Mouse (Mus musculus) lung, adult 2 months (tissue): ENCODE measurements around the gene Smim4.

ENCODE experiments used
- CTCF ChIP-seq: fragments of 200-500 bp; IDR thresholded peaks from 2 replicates; pipeline ENCODE4 v1.5.1; 2011; ENCODE audit warnings: mild to moderate bottlenecking, low read length, control low read depth; ENCODE audit not compliant: insufficient read depth
- POLR2A ChIP-seq: fragments of 200-500 bp; IDR thresholded peaks from 2 replicates; pipeline ENCODE4 v1.6.1; 2011; ENCODE audit warnings: low read depth, mild to moderate bottlenecking, control low read depth, low read length, borderline replicate concordance; ENCODE audit errors: extremely low read depth

DNA sequence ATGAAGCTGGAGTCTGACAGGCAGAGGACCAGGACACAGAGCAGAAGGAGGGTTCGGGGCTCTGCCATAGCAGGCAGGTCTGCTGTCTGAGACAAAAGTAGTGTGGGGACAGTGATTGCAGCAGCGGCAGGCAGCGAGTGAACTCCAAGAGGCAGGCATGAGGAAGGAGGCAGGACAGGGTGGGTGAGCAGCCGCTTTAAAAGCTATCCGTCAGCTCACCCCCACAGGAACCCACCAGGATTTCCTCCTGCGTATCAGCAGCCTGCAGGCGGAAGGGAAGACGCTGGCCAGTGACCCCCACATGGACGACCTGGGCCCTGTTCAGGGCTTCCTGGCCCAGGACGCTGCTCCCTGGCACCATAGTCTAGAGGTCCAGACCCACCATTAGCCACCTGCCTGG is 39.7 kb upstream of the Smim4 start, which contains the start of gene Stab1:
- TF ChIP-seq POLR2A: peak; percentile 68; the same call in 1 of the 2 replicates
- no peak for TF ChIP-seq CTCF
